Mouse (Mus musculus): Measurements from ENCODE around the gene Plk5. TPM values are rescaled to one million over a fixed set of nuclear protein-coding genes. Genes with fewer than 3 reads are reported as not detected.
A peak's percentile ranks its signal among the peaks of the same experiment; 100 is the strongest.

Plk5 gene
- polyA plus RNA-seq, 1 experiment from 2014 or later: 1.0 TPM

GRCm38 (mm10) chr10:80399191-80399972 is 43.1 kb downstream of the Plk5 start, which contains the start of gene Mbd3:
TSS of gene Mbd3 (minus strand) at chr10:80399550.
- peak within 1 kb of the TSS; percentile 86 for H3K4me3 ChIP-seq (ENCODE audit: low read depth, low read length)
- H3K9me3 ChIP-seq (ENCODE audit: low read length): no peaks in the 10 kb centered on the region
- peaks cover 12% of the 10 kb centered on the region for H3K4me1 ChIP-seq (ENCODE audit: insufficient read depth, low read depth, low read length)
- no peak for TF ChIP-seq EP300 (IDR thresholded peaks at IDR 0.05)
- TF ChIP-seq CTCF (IDR thresholded peaks at IDR 0.05): no peak
- no peaks in the 10 kb centered on the region for H3K27me3 ChIP-seq (replicated peaks; ENCODE audit: insufficient read depth, low read length)
- H3K9ac ChIP-seq (replicated peaks; ENCODE audit: low read depth): peak within 1 kb of the TSS; percentile 87
- H3K27ac ChIP-seq (ENCODE audit: low read length): peak within 1 kb of the TSS; percentile 98
- WGBS: under 1% methylated on average over 63 of the region's 82 CpGs
- peak; percentile 100 for DNase-seq (ENCODE audit: low spot score)
- peak within 1 kb of the TSS; percentile 73 for H3K4me2 ChIP-seq (replicated peaks; ENCODE audit: low read depth, low read length)
- H3K36me3 ChIP-seq (ENCODE audit: insufficient read depth, low read length): peaks cover 24% of the 10 kb centered on the region; the same call in 1 of the 2 replicates
- peak; percentile 95 for ATAC-seq

- Histone ChIP-seq H3K4me3 (ENCODE audit: low read depth, low read length) (peak overlapping the region; percentile 43), H3K4me1 (ENCODE audit: insufficient read depth, low read depth, low read length) (peaks cover 12% of the 10 kb centered on the region), H3K9me3 (ENCODE audit: low read length) (no peaks in the 10 kb centered on the region), H3K27me3 (replicated peaks; ENCODE audit: insufficient read depth, low read length) (no peaks in the 10 kb centered on the region), H3K27ac (ENCODE audit: low read length) (peak overlapping the region; percentile 89), H3K4me2 (replicated peaks; ENCODE audit: low read depth, low read length) (peak overlapping the region; percentile 66), H3K9ac (replicated peaks; ENCODE audit: low read depth) (peak overlapping the region; percentile 29; the same call in 1 of the 2 replicates), H3K36me3 (ENCODE audit: insufficient read depth, low read length) (peaks cover 17% of the 10 kb centered on the region; the same call in 1 of the 2 replicates)
- DNase-seq (ENCODE audit: low spot score): no peak
- 16% methylated on average over 17 of the region's 17 CpGs for WGBS
- no peak; the same call in 1 of the 2 replicates for ATAC-seq
- TF ChIP-seq CTCF (IDR thresholded peaks at IDR 0.05): no peak
Observed at GRCm38 (mm10) chr10:80399973-80400703, 43.9 kb downstream of the Plk5 start.

GRCm38 (mm10) chr10:80400704-80401161 is 44.5 kb downstream of the Plk5 start:
- H3K4me2 ChIP-seq (replicated peaks; ENCODE audit: low read depth, low read length): no peak overlapping the region
- H3K27ac ChIP-seq (ENCODE audit: low read length): peak overlapping the region; percentile 89
- no peaks in the 10 kb centered on the region for H3K9me3 ChIP-seq (ENCODE audit: low read length)
- ATAC-seq (no peak), DNase-seq (ENCODE audit: low spot score) (no peak)
- peaks cover 14% of the 10 kb centered on the region for H3K4me1 ChIP-seq (ENCODE audit: insufficient read depth, low read depth, low read length)
- no peaks in the 10 kb centered on the region for H3K27me3 ChIP-seq (replicated peaks; ENCODE audit: insufficient read depth, low read length)
- H3K36me3 ChIP-seq (ENCODE audit: insufficient read depth, low read length): peaks cover 15% of the 10 kb centered on the region; the same call in 1 of the 2 replicates
- WGBS: 55% methylated on average over 4 of the region's 4 CpGs
- no peak overlapping the region for H3K4me3 ChIP-seq (ENCODE audit: low read depth, low read length)
- TF ChIP-seq EP300 (IDR thresholded peaks at IDR 0.05) (no peak), CTCF (IDR thresholded peaks at IDR 0.05) (no peak)
- no peak overlapping the region for H3K9ac ChIP-seq (replicated peaks; ENCODE audit: low read depth)

GRCm38 (mm10) chr10:80403044-80403692 is 46.9 kb downstream of the Plk5 start:
- H3K36me3 ChIP-seq (ENCODE audit: insufficient read depth, low read length): peaks cover 15% of the 10 kb centered on the region; the same call in 1 of the 2 replicates
- DNase-seq (ENCODE audit: low spot score): peak; percentile 72
- no peak overlapping the region for H3K27ac ChIP-seq (ENCODE audit: low read length)
- no peak overlapping the region for H3K4me2 ChIP-seq (replicated peaks; ENCODE audit: low read depth, low read length)
- TF ChIP-seq EP300 (IDR thresholded peaks at IDR 0.05): no peak
- TF ChIP-seq CTCF (IDR thresholded peaks at IDR 0.05): peak; percentile 68
- no peaks in the 10 kb centered on the region for H3K27me3 ChIP-seq (replicated peaks; ENCODE audit: insufficient read depth, low read length)
- WGBS: 67% methylated on average over 4 of the region's 4 CpGs
- H3K4me3 ChIP-seq (ENCODE audit: low read depth, low read length): no peak overlapping the region
- peaks cover 20% of the 10 kb centered on the region; the same call in 1 of the 2 replicates for H3K4me1 ChIP-seq (ENCODE audit: insufficient read depth, low read depth, low read length)
- H3K9ac ChIP-seq (replicated peaks; ENCODE audit: low read depth): no peak overlapping the region
- H3K9me3 ChIP-seq (ENCODE audit: low read length): no peaks in the 10 kb centered on the region
- no peak for ATAC-seq

GRCm38 (mm10) chr10:80405481-80406173 is 49.4 kb downstream of the Plk5 start:
- H3K27me3 ChIP-seq (replicated peaks; ENCODE audit: insufficient read depth, low read length): no peaks in the 10 kb centered on the region
- no peak for ATAC-seq
- WGBS: 49% methylated on average over 10 of the region's 10 CpGs
- H3K27ac ChIP-seq (ENCODE audit: low read length): no peak overlapping the region
- peak overlapping the region; percentile 92 for H3K4me2 ChIP-seq (replicated peaks; ENCODE audit: low read depth, low read length)
- peak overlapping the region; percentile 78 for H3K9ac ChIP-seq (replicated peaks; ENCODE audit: low read depth)
- peaks cover 19% of the 10 kb centered on the region; the same call in 1 of the 2 replicates for H3K36me3 ChIP-seq (ENCODE audit: insufficient read depth, low read length)
- H3K4me3 ChIP-seq (ENCODE audit: low read depth, low read length): peak overlapping the region; percentile 74
- DNase-seq (ENCODE audit: low spot score): no peak
- TF ChIP-seq CTCF (IDR thresholded peaks at IDR 0.05): peak; percentile 40
- no peak for TF ChIP-seq EP300 (IDR thresholded peaks at IDR 0.05)
- H3K9me3 ChIP-seq (ENCODE audit: low read length): no peaks in the 10 kb centered on the region
- peaks cover 14% of the 10 kb centered on the region; the same call in 1 of the 2 replicates for H3K4me1 ChIP-seq (ENCODE audit: insufficient read depth, low read depth, low read length)

Data from lung, postnatal 0 days (tissue).